Mouse (Mus musculus) left cerebral cortex, adult 8-10 months (tissue): ENCODE results near the gene Pcnx2. TPM values are rescaled to one million over a fixed set of nuclear protein-coding genes. Genes with fewer than 3 reads are reported as not detected.

Experiments
- DNase-seq, 2 experiments: peaks; one replicate each; pipeline ENCODE4 v3.0.0; 2022; ENCODE audit warnings: low spot score in 2 of 2
- total RNA-seq, 4 experiments: library from RNA; stranded (reverse); gene quantifications; 2 replicates each; pipeline ENCODE4 v1.2.4; 2022

The Pcnx2 gene
- total RNA-seq, 4 experiments from 2014 or later: 76.7 to 90.1 (median 84.9) TPM

GRCm38 (mm10) chr8:125898899-125899298, 782 bp upstream of the Pcnx2 start:
- peak in 1 of 2 experiments; percentile 33 for DNase-seq

- DNase-seq: peak in 1 of 2 experiments; percentile 36
Observed at GRCm38 (mm10) chr8:125897388-125897787, 729 bp downstream of the Pcnx2 start.

DNA sequence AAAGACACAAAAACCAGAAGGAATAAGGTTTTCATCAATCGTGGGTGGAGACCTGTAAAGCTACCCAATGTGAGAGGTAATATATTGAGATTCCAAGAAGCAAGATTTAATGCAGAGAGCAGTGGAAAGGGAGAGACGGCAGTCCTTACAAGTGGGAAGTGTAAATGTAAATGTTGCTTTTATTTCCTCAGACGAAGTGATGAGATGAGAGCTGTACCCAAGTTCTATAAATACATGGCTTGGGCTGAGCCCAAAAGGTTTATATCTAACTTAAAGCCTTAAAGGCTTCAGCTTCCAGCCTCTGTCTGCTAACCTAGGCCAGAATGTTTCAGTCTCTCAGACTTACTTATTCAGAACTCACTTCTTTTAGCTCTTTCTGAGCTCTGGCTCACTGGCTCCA, 8.2 kb downstream of the Pcnx2 start:
- DNase-seq: no peak

DNA sequence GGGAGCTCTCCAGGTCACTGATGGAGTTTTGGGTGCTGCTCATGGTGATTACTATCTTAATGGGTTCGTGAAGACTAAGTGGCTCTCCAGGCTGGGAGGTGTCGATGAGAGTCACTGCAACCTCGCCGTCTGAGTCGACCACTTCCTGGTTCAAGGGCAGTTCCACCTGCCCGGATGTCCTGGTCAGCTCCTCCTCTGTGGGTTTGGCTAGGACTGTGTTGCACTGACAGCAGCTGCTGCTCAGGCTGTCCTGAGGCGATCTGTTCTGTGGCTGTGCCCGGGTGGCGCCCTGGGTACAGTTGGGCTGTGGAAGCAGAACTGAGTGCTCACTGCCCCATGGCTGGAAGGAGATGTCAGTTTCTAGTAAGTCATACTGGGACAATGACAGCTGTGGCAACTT, 10.6 kb downstream of the Pcnx2 start:
- DNase-seq: no peak

DNA sequence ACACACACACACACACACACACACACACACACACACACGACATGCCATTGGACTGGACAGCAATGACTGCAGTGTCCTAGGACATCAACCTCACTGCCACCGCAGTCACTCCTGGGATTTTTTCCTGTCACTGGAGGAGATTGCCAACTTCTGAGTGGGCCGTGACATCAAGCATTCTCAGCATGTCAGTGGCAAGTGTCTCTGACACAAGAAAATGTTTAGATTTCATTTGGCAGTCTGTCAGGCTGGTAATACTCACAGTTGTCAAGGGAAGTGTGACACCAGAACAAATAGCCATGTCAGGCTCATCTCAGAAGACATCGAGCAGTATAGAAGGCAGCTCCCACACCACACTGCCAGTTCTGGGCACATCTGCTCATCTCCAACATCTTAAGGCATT, 17.7 kb downstream of the Pcnx2 start:
- no peak for DNase-seq

DNA sequence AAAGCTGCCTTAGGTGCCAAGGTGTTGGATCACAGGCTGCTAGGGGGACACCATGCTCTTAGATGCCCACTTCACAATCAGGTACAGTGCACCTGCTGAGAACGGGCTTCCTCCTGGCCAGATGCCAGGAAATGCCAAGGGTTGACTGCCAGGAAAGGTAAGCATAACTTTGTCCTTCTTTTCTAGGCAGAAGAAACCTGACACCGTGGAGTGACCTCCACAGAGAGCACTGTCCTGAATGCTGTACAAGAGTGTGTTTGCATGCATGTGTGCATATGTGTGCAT, 24.9 kb downstream of the Pcnx2 start:
- no peak for DNase-seq

- no peak for DNase-seq
Observed at GRCm38 (mm10) chr8:125872501-125873249, 25.4 kb downstream of the Pcnx2 start.

DNA sequence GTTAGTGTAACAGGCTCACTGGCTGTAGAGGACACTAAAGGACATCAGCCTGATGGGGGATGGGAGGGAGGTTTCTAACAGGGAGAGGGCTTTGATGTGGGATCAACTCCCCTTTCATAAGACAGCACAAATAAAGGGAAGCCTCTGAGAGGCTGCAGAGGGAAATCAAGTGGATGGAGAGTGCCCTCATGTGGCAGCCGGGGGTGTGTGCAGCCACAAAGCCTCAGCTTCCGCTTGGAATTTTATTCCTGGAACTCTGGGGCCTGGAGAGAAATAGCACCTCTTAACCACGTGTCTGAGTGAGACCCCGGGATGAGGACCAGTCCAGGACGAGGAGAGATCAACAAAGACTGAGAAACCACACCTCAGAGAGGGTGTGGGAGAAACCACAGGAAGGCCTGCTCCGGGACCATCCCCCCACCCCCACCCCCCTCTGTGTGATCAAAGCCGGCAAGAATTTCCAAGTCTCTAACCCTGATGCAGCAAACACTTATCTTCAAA, 27.2 kb downstream of the Pcnx2 start:
- DNase-seq: peak; percentile 34 to 62

GRCm38 (mm10) chr8:125870179-125870702, 27.9 kb downstream of the Pcnx2 start:
- no peak for DNase-seq

DNA sequence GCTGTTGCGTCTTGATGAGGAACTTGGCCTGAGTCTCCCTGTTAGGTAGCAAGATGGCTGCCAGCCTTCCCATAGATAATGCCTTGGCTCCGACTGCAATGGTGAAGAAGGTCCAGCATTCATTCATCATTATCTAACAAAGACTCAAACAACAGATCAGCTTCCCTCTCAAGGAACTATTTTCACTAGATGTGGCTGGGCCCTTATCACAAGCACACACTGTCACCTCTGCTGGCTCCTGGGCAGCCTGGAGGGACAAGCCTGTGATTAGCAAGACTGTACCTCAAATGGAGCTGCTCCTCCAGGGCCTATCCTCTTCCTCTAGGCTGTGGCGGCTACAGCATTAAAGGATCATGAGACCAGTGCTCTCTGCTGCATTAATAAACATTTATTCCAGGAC, 28.4 kb downstream of the Pcnx2 start:
- no peak for DNase-seq

DNA sequence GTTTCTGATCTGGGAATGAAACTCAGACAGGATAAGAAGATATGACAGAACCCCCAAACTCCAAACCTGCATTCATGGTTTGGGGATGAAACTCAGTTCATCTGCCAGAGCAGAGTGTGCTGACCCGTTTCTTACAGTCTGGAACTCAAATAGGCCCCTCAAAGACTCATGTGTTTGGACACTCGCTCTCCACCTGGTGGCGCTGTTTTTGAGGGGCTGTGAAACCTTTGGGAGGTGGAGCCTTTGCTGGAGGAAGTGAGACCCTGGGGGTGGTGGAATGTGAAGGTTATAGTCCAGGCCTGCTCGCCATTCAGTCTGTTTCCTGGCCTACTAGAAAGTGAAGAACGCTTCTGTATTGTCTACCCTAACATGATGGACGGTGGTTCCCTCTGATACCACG, 29.6 kb downstream of the Pcnx2 start:
- DNase-seq: no peak

- no peak for DNase-seq
Observed at GRCm38 (mm10) chr8:125866125-125866524, 32.0 kb downstream of the Pcnx2 start.

GRCm38 (mm10) chr8:125857251-125857650, 40.9 kb downstream of the Pcnx2 start:
- DNase-seq: no peak

- no peak for DNase-seq
Observed at GRCm38 (mm10) chr8:125856160-125856559, 42.0 kb downstream of the Pcnx2 start.

- DNase-seq: no peak
Observed at GRCm38 (mm10) chr8:125854379-125854778, 43.7 kb downstream of the Pcnx2 start.

- no peak for DNase-seq
Observed at GRCm38 (mm10) chr8:125853300-125853699, 44.8 kb downstream of the Pcnx2 start.

GRCm38 (mm10) chr8:125849181-125849580, 48.9 kb downstream of the Pcnx2 start:
- DNase-seq: no peak

GRCm38 (mm10) chr8:125847842-125848241, 50.3 kb downstream of the Pcnx2 start:
- no peak for DNase-seq

- no peak for DNase-seq
Observed at GRCm38 (mm10) chr8:125845281-125845680, 52.8 kb downstream of the Pcnx2 start.

- no peak for DNase-seq
Observed at GRCm38 (mm10) chr8:125843122-125843836, 54.8 kb downstream of the Pcnx2 start.

- no peak for DNase-seq
Observed at GRCm38 (mm10) chr8:125842158-125842557, 56.0 kb downstream of the Pcnx2 start.

- DNase-seq: no peak
Observed at GRCm38 (mm10) chr8:125824688-125825087, 73.4 kb downstream of the Pcnx2 start.

DNA sequence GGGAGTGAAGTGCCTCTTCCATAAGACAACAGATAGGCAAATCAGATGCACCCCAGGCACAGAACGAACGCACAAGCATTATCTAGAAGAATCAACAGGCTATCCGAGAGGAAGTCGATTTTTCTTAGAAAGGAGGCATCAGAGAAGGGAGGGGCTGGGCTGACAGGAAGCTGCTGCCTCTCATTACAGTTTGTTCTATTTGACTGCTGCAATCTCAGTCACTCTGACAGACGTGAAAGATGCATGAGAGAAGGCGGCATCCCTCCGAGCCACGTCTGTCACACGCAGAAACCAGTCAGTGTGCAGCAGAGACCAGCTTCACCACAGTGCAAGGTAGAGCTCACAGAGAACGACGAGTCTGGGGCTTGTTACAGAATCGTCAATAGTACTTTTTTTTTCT, 74.4 kb downstream of the Pcnx2 start:
- DNase-seq: no peak
